Mouse (Mus musculus) induced T-regulatory cell, adult 2 months (primary cell): ENCODE data around the gene Slc25a3.

Experiments used
- DNase-seq: peaks from one replicate; pipeline ENCODE4 v3.0.0-alpha.2; 2012; ENCODE audit warnings: low read depth

The Slc25a3 gene

DNA sequence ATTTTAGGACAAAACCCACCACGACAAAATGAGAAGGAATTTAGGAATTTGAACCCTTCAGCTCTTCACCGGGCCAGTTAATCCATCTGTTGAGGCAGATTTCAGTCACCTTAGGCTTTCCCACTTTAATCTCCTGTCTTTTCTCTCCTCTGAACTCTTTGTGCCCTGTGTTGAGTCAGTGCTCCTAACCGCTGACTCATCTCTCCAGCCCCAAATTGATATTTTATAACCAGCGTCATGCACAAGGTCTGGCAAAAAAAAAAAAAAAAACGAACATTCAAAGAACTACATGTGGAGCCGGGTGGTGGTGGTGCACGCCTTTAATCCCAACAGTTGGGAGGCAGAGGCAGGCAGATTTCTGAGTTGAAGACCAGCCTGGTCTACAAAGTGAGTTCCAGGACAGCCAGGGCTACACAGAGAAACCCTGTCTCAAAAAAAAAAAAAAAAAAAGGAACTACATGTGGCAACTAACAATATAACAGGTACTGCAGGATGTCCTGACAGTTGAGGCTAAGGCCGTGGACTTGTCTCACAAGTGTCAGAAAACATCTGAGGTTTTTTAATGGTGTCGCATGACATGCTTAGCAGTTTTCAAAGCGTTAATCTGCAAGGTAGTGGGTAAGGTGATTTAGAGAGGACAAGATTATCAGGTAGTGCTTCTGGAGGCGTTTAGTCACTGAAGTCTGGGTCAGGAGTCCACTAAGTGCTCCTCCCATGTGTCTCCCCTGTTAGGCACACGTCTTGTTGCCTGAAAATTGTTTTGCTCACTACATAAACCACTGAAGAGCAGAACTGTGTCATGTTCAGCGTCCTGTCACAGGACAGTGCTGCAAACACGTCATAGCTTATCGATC lies 29.4 kb downstream of the Slc25a3 start:
- DNase-seq: no peak

DNA sequence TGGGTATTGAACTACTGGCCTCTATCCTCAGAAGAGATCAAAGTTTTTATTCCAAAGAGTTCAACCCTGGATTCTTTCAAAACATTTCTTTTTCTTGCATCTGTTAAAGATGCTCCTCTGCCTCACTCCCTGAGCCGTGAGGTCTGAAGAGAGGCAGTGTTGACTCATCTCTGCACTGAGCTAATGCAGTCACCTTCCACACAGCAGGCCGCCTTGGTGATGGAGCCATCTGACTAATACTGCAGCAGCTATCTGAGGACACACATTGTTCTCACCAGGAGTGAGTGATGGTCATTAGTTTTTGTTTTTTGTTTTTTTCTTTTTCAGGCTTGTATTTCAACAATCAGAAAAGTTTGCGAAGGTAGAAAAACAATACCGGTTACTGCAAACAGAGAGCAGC lies 31.0 kb downstream of the Slc25a3 start:
- no peak for DNase-seq

DNA sequence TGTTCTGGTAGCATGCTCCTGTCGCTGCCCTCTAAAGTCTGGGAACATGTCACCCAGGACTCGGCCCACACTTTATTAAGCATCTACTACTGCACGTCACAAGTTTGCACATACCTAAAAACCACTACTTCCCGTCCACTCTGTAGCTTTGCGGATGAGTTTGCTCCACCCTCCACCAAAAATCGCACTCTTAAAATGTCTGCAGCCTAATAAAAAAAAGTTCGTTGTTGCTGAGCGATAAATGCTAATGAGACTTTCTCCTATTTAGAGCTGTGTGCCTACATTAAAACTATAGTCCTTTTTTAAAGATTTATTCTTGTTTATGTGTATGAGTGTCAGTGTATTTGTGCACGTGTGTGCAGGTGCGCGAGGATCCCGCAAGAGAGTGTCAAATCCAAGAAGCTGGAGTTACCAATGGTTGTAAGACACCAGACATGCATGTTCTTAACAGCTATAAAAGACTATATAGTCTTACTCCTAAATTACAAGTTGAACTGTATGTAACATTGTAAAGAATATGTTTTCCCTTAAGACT lies 40.4 kb downstream of the Slc25a3 start:
- DNase-seq: no peak

DNA sequence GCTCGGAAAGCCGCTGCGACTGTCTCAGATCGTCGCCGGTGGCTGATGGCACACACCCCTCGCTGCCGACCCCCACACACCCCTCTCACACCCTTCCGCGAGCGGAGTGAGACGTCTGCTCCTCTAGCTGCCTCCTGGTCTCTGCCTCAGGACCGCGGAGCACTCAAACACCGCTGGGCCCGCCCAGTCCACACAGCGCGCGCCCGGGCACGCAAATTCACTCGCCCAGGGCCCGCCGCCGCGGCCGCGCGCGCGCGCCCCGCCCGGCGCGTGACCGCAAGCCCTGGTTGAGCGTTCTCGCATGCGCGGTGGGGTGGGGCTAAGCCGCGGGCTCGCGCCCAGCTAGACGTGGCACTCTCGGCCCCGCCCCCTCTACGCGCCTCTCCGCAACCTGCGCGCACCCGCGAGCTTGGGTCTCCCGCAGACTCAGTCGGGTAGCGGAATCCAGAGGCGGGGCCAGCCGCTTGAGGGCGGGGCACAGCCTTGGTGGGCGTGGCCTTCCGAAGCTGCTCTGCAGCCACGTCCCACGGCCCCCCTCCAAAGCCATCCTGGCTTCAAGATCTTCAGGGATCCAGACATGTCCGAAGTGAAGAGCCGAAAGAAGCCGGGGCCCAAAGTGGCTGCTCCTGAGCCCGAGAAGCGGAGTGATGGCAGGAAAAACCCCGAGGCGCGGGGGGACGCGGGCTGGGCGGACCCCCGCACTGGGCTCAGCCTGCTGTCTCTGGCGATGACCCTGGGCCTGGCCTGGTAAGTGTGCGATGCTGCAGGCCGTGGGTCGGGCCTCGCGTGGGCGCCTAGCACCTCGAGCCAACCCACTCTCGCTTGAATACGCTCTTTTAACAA lies 41.1 kb downstream of the Slc25a3 start, which contains the start of the genes Apaf1 and Ikbip:
Apaf1 (minus strand) TSS at position 221 of the 843 bp plus-strand sequence.
Ikbip (plus strand) TSS at position 391 of the 843 bp plus-strand sequence.
- peak; percentile 99 for DNase-seq

DNA sequence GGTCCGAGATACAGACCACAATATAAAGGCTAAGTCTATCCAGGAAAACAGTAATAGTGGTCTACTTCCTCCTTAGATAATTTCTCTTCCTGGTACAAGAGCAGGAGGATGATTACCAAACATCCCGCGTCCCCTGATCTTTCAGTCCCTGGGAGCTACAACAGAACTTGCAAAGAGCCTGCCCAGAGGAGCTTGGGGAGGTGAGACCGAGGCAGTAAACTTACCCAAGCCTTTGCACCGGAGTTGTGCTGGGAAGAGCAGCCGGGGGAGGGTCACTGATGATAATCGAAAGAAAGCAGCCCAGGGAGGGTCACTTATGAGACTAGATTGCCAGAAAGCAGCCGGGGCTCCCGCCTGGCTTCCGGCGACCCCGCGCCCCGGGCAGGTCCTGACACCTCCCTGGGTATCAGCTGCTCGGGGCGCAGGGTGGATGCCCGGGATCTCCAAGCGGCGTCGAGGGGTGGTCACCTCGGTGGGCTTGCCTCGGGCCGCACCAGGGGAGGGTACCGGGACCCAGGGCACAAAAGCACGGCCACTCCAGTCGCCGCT lies 41.8 kb downstream of the Slc25a3 start:
- peak; percentile 64 for DNase-seq

DNA sequence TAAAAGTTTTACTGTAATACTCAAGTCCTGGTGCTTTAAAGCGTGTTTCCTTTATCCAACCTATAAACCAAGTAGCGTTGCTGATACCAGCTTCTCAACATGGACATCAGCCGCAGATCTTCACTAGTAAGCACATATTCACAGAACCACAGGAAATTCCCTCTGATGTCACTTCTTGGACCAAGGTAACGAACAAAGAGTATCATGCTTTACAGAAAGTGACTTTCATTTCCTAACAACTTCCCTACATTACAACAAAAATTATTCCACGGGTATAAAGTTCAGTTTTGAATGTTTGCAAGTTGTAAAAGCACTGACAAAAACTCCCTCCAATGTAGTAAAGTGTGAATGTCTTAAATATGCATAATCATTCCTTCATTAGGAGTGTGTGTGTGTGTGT lies 43.3 kb downstream of the Slc25a3 start:
- peak; percentile 60 for DNase-seq

DNA sequence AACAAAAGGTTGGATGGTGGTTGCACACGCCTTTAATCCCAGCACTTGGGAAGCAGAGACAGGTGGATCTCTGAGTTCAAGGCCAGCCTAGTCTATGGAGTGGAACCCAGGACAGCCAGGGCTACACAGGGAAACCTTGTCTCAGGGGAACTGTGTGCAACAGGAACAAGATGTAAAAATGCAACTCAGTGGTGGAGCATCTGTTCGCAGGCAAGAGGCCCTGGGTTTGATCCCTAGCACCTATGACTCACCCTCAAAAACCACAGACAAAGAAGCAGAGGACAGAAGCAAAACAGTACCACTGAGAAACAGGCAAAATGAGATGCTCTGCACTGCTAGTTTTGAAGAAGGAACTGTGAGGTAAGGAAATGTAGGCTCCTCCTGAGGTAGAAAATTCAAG lies 47.2 kb downstream of the Slc25a3 start:
- peak; percentile 34 for DNase-seq

DNA sequence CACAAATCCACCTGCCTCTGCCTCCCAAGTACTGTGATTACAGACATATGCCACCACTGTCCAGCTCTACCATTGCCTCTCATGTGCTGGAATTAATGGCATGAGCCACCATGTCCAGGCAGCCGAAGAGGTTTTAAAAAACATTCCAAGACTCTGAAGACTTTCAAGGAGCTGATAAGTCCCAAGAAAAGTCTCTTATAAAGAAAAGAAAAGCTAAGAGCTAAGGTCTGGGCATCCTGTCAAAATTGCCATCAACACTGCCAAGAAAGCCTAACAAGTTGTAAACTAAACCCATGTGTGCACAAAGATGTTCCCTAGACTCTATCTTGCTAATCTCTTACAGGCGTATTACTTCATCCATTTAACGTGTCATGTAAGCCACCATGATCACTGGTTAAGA lies 50.5 kb downstream of the Slc25a3 start:
- no peak for DNase-seq

DNA sequence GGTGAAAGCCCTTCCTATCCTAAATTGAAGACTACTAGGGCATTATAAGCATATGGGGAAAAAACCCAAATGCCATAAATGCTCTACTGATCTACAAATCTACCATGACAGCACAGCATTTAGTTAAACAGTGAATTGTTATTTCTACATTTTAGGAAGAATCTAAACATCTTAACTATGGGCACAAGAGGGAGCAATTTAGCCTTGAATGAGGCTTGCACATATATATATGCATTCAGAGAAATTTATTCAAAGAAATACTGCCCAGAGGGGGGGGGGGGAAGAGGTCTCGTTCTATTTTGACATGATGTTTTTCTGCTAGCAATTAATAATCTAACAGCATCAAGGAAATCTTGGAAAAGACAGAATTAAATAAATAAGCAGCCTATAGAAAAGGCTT lies 52.1 kb downstream of the Slc25a3 start:
- DNase-seq: peak; percentile 69
